Mouse (Mus musculus): ENCODE measurements around the gene Fhod1.

Fhod1 gene

GRCm38 (mm10) chr8:105349096-105349771, 1.5 kb upstream of the Fhod1 start:
- in situ Hi-C loops (cut with MseI, MboI): no loop called here

GRCm38 (mm10) chr8:105348450-105349095, 820 bp upstream of the Fhod1 start, which contains the start of gene Slc9a5:
Slc9a5 (plus strand) TSS chr8:105348843.
- in situ Hi-C loops (cut with MseI, MboI): no loop called here

DNA sequence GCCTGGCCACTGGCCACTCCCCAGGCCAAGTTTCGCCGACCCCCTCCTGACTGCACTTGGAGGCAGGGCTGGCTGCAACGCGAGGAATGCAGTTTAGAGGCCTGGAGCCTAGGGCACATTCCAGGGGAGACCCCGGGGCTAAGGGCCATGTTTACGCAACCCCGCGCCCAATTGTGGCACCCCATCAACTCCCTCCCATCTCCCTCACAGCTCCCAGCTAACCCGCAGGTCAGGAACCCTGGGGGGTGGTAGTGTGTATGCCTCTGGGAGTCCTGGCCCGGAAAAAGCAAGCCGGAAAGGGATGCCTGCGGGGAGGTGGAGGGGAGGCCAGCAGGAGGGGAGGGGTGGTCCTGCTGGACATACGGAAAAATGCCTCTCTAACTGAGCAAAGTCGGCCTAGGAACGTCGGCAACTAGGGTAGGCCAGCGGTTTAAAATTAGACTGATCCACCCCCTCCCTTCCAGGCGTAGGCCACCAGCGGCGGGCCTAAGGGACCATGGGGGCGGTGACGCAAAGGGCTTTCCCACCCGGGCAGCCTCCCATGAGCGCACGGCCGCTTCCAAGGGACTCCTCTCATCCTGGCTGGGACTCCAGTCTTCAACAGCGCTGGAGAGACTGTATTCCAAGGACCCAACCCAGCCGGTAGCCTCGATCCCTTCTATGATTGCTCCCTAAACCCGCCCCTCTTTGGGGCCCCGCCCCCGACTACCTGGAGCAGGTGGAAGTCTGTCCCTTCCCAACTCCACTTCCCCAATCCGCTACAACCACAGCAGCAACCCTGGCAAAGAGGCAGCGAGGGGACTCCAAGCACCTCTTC, 934 bp downstream of the Fhod1 start:
- in situ Hi-C loops (cut with MseI, MboI): no loop called here

- in situ Hi-C loops (cut with MseI, MboI): no loop called here
Measured at GRCm38 (mm10) chr8:105345061-105345975, 2.4 kb downstream of the Fhod1 start.

GRCm38 (mm10) chr8:105343791-105344574, 3.8 kb downstream of the Fhod1 start:
- in situ Hi-C loops (cut with MseI, MboI): no loop called here

DNA sequence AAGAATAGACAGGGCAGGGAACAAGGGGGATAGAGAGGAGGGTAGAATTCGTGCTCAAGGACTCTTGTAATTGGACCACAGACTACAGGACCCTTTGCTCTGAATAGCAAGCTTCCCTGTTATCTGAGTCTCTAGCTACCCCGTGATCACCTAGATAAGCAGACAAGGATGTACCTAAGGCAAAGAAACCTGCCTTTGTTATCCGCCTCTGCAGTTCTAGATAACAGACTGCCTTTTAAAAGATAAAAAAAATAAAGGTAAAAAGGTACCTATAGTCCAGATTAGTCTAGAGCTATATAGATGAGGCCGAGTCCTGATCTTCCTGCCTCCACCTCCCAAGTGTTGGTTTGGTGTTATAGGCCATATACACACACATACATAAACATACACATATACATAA, 5.0 kb downstream of the Fhod1 start:
- in situ Hi-C loops (cut with MseI, MboI): no loop called here

GRCm38 (mm10) chr8:105341399-105341798, 6.4 kb downstream of the Fhod1 start:
- in situ Hi-C loops (cut with MseI, MboI): no loop called here

GRCm38 (mm10) chr8:105339886-105340635, 7.7 kb downstream of the Fhod1 start:
- in situ Hi-C loops (cut with MseI, MboI): no loop called here

DNA sequence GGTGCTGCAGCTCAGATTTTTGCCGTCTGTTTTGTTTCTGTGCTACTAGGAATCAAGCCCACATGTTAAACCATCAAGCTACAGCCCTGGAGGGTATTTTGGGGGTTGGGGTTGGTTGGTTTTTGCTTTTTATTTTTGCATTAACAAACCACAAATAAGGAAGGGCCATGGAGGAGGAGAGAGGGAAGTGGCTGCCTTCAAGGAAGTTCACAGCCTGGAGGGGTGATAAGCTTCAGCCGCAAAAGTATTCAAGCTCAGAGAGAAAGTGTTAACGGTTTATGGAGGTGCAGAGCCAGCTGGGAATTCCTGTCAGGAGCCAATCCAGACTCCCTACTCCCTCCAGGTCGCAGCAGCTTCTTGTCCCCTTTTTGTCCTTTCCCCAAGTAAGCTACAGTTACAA, 8.8 kb downstream of the Fhod1 start:
- in situ Hi-C loops (cut with MseI, MboI): no loop called here

- in situ Hi-C loops (cut with MseI, MboI): no loop called here
Measured at GRCm38 (mm10) chr8:105336373-105337130, 11.2 kb downstream of the Fhod1 start.

- in situ Hi-C loops (cut with MseI, MboI): no loop called here
Measured at GRCm38 (mm10) chr8:105332523-105332922, 15.2 kb downstream of the Fhod1 start.

GRCm38 (mm10) chr8:105331931-105332330, 15.8 kb downstream of the Fhod1 start:
- in situ Hi-C loops (cut with MseI, MboI): no loop called here

- in situ Hi-C loops (cut with MseI, MboI): no loop called here
Measured at GRCm38 (mm10) chr8:105331469-105331868, 16.3 kb downstream of the Fhod1 start.

GRCm38 (mm10) chr8:105330325-105330724, 17.4 kb downstream of the Fhod1 start:
- in situ Hi-C loops (cut with MseI, MboI): no loop called here

GRCm38 (mm10) chr8:105326968-105327367, 20.8 kb downstream of the Fhod1 start:
- in situ Hi-C loops (cut with MseI, MboI): no loop called here

GRCm38 (mm10) chr8:105326141-105326672, 21.5 kb downstream of the Fhod1 start, which contains the start of the genes Lrrc29 and Tmem208:
Lrrc29 (minus strand) TSS chr8:105326278.
Tmem208 (plus strand) TSS chr8:105326354.
- in situ Hi-C loops (cut with MseI, MboI): no loop called here

DNA sequence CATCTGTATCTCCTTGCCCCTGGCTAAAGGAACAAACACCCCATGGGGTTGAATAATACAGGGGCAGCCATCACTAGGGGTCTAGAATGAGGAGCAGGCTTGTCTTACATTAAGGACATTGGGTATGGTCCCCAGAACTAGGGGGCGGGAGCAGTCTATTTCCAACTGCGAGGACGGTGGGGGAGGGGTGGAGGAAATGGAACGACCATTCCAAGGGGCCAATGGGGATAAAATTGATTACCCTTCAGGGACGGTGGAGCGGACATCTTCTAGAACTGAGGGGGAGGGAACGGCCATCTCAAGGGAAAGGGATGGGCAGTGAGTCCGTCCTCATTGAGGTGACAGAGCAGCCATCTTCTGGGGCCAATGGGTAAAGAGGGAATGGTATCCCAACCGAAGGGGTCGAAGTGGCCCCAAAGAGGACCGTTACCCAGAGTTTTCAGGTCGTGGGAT, 22.1 kb downstream of the Fhod1 start:
- in situ Hi-C loops (cut with MseI, MboI): no loop called here

GRCm38 (mm10) chr8:105323183-105323582, 24.6 kb downstream of the Fhod1 start:
- in situ Hi-C loops (cut with MseI, MboI): no loop called here
